Mouse (Mus musculus) CH12.LX (cell line): Measurements from ENCODE around the gene Trappc3. TPM values are rescaled to one million over a fixed set of nuclear protein-coding genes. Genes with fewer than 3 reads are reported as not detected.

Experiments
- DNase-seq: peaks from one replicate; pipeline ENCODE4 v3.0.0-alpha.2; 2013; ENCODE audit errors: extremely low read depth
- H3K27ac ChIP-seq: 2 replicates; pipeline ENCODE4 v1.5.1; 2012; ENCODE audit warnings: low read depth, mild to moderate bottlenecking, control low read depth, moderate library complexity; ENCODE audit not compliant: insufficient read depth
- H3K27me3 ChIP-seq: replicated peaks from 2 replicates; pipeline ENCODE3; 2012; ENCODE audit warnings: inconsistent platforms
- H3K36me3 ChIP-seq, 2 experiments: replicated peaks in 1 of 2; 2 replicates each; pipeline versions ENCODE3 to v1.6.1; 2012; ENCODE audit warnings: inconsistent platforms in 1 of 2, low read length in 1 of 2, mild to moderate bottlenecking in 1 of 2, mixed read lengths in 1 of 2, moderate library complexity in 1 of 2; ENCODE audit not compliant: control insufficient read depth in 1 of 2, insufficient read depth in 1 of 2
- H3K4me1 ChIP-seq, 2 experiments: 2 replicates each; pipeline ENCODE4 v1.6.1; 2012; ENCODE audit warnings: inconsistent platforms in 1 of 2, moderate library complexity in 1 of 2; ENCODE audit not compliant: insufficient read depth in 2 of 2, control insufficient read depth in 1 of 2
- H3K4me2 ChIP-seq: 2 replicates; pipeline ENCODE4 v1.6.1; 2012; ENCODE audit warnings: low read depth, mild to moderate bottlenecking, control low read depth; ENCODE audit not compliant: poor library complexity, insufficient read depth, severe bottlenecking
- H3K4me3 ChIP-seq, 3 experiments: fragments of 150-350 bp in 1 of 3; sonication (generic) in 1 of 3; replicated peaks in 1 of 3; 2 replicates each; pipeline versions ENCODE3 to v1.5.1; 2011 to 2012; ENCODE audit warnings: low read depth in 2 of 3, low read length in 2 of 3, mild to moderate bottlenecking in 2 of 3, moderate library complexity in 2 of 3, control low read depth in 1 of 3, improper control_type of control experiment in 1 of 3, inconsistent platforms in 1 of 3, mixed read lengths in 1 of 3; ENCODE audit not compliant: poor library complexity in 1 of 3
- H3K79me2 ChIP-seq: replicated peaks from 2 replicates; pipeline ENCODE4 v1.6.1; 2012; ENCODE audit warnings: mild to moderate bottlenecking, moderate library complexity; ENCODE audit not compliant: control insufficient read depth, poor library complexity, insufficient read depth, severe bottlenecking; ENCODE audit errors: extremely low read depth
- H3K9ac ChIP-seq: 2 replicates; pipeline ENCODE4 v1.6.1; 2012; ENCODE audit warnings: low read depth, mild to moderate bottlenecking, control low read depth, moderate library complexity; ENCODE audit not compliant: insufficient read depth
- H3K9me3 ChIP-seq: replicated peaks from 2 replicates; pipeline ENCODE3; 2012; ENCODE audit warnings: low read length, inconsistent platforms, mixed read lengths
- BHLHE40 ChIP-seq: IDR thresholded peaks from 2 replicates; pipeline ENCODE4 v1.6.1; 2011; ENCODE audit warnings: mild to moderate bottlenecking, low read depth, low read length, improper control_type of control experiment
- CHD1 ChIP-seq: IDR thresholded peaks from 2 replicates; pipeline ENCODE4 v1.6.1; 2012; ENCODE audit warnings: low read depth, low read length, improper control_type of control experiment, inconsistent platforms
- CHD2 ChIP-seq: IDR thresholded peaks from 2 replicates; pipeline ENCODE4 v1.6.1; 2011; ENCODE audit warnings: low read length, improper control_type of control experiment
- EP300 ChIP-seq: IDR thresholded peaks from 2 replicates; pipeline ENCODE4 v1.6.1; 2011; ENCODE audit warnings: low read length, improper control_type of control experiment
- ETS1 ChIP-seq: conservative IDR thresholded peaks from 2 replicates; pipeline ENCODE4 v1.6.1; 2012; ENCODE audit warnings: low read depth, mild to moderate bottlenecking, inconsistent platforms, low read length, improper control_type of control experiment, moderate library complexity
- IRF4 ChIP-seq: IDR thresholded peaks from 2 replicates; pipeline ENCODE4 v1.6.1; 2014; ENCODE audit warnings: low read depth, mild to moderate bottlenecking, inconsistent platforms, low read length, improper control_type of control experiment
- JUND ChIP-seq: conservative IDR thresholded peaks from 2 replicates; pipeline ENCODE4 v1.6.1; 2011; ENCODE audit warnings: low read depth, low read length, improper control_type of control experiment
- MAX ChIP-seq: IDR thresholded peaks from 2 replicates; pipeline ENCODE4 v1.6.1; 2011; ENCODE audit warnings: low read length, improper control_type of control experiment
- MAZ ChIP-seq: IDR thresholded peaks from 2 replicates; pipeline ENCODE4 v1.6.1; 2012; ENCODE audit warnings: low read depth, mild to moderate bottlenecking, inconsistent platforms, low read length, improper control_type of control experiment, moderate library complexity
- MEF2A ChIP-seq: IDR thresholded peaks from 2 replicates; pipeline ENCODE4 v1.6.1; 2014; ENCODE audit warnings: low read depth, mild to moderate bottlenecking, inconsistent platforms, low read length, improper control_type of control experiment, borderline replicate concordance
- MXI1 ChIP-seq: IDR thresholded peaks from 2 replicates; pipeline ENCODE4 v1.6.1; 2011; ENCODE audit warnings: mild to moderate bottlenecking, low read depth, low read length, improper control_type of control experiment
- NRF1 ChIP-seq: IDR thresholded peaks from 2 replicates; pipeline ENCODE4 v1.6.1; 2014; ENCODE audit warnings: low read depth, mild to moderate bottlenecking, inconsistent platforms, low read length, improper control_type of control experiment, moderate library complexity
- POLR2A ChIP-seq: IDR thresholded peaks from 2 replicates; pipeline ENCODE4 v1.6.1; 2011; ENCODE audit warnings: low read depth, mild to moderate bottlenecking, improper control_type of control experiment, low read length
- POLR2AphosphoS2 ChIP-seq: IDR thresholded peaks from 2 replicates; pipeline ENCODE4 v1.6.1; 2011; ENCODE audit warnings: low read depth, low read length, improper control_type of control experiment
- SIN3A ChIP-seq: IDR thresholded peaks from 2 replicates; pipeline ENCODE4 v1.6.1; 2012; ENCODE audit warnings: low read length, improper control_type of control experiment, inconsistent platforms
- SMC3 ChIP-seq: IDR thresholded peaks from 2 replicates; pipeline ENCODE4 v1.6.1; 2011; ENCODE audit warnings: low read depth, low read length, improper control_type of control experiment
- TBP ChIP-seq: conservative IDR thresholded peaks from 2 replicates; pipeline ENCODE4 v1.6.1; 2011; ENCODE audit warnings: low read depth, low read length, improper control_type of control experiment
- TCF12 ChIP-seq: IDR thresholded peaks from 2 replicates; pipeline ENCODE4 v1.6.1; 2014; ENCODE audit warnings: low read depth, mild to moderate bottlenecking, inconsistent platforms, low read length, improper control_type of control experiment
- USF1 ChIP-seq: IDR thresholded peaks from 2 replicates; pipeline ENCODE4 v1.6.1; 2014; ENCODE audit warnings: low read depth, mild to moderate bottlenecking, inconsistent platforms, low read length, improper control_type of control experiment
- ZKSCAN1 ChIP-seq: IDR thresholded peaks from 2 replicates; pipeline ENCODE4 v1.6.1; 2012; ENCODE audit warnings: low read depth, inconsistent platforms, low read length, improper control_type of control experiment, borderline replicate concordance
- ZMIZ1 ChIP-seq: IDR thresholded peaks from 2 replicates; pipeline ENCODE4 v1.6.1; 2012; ENCODE audit warnings: low read depth, mild to moderate bottlenecking, inconsistent platforms, low read length, improper control_type of control experiment
- dilution Hi-C: fragments of 300-500 bp; cut with MboI; formaldehyde crosslinking; loops from 2 replicates; pipeline ENCODE4 v1.14.3; 2020; ENCODE audit warnings: low sequenced_read_pairs; ENCODE audit not compliant: extremely low pct_unique_long_range_greater_than_20kb, extremely low pct_ligation_motif_present
- in situ Hi-C: fragments of 300-500 bp; cut with MboI; formaldehyde crosslinking; loops from 3 replicates; pipeline ENCODE4 v1.14.3; 2019; ENCODE audit warnings: low sequenced_read_pairs, low pct_ligation_motif_present, low pct_unique_long_range_greater_than_20kb, mixed read lengths
- polyA plus RNA-seq: library from polyadenylated mRNA; unstranded; fragments of >175 nt; gene quantifications from 2 replicates; pipeline ENCODE4 v1.2.1, GENCODE M21; 2012; ENCODE audit warnings: low read depth; ENCODE audit not compliant: insufficient read length
- total RNA-seq, 2 experiments: library from RNA; depleted of rRNA; stranded (reverse); fragments of 300-350 nt in 1 of 2; fragments of >200 nt in 1 of 2; gene quantifications; 2 replicates each; pipeline ENCODE4 v1.2.3; 2012 to 2014

The Trappc3 gene
- total and polyA plus RNA-seq, 3 experiments, result 72.7 to 94.8 (median 74.1) TPM

GRCm38 (mm10) chr4:126259523-126260160, 2.5 kb upstream of the Trappc3 start (continued):
- TF ChIP-seq MAZ (peak; percentile 92), JUND (no peak), ZKSCAN1 (no peak), EP300 (peak; percentile 66), USF1 (no peak), ZMIZ1 (no peak; the same call in none of the 2 replicates)
- TF ChIP-seq, all 38 proteins: peak for 22

GRCm38 (mm10) chr4:126260520-126261201, 1.5 kb upstream of the Trappc3 start:
- TF ChIP-seq ETS1 (peak; percentile 75), TBP (0 out of 2 replicates have a peak, but pooled peaks have one; percentile 55), MEF2A (0 out of 2 replicates have a peak, but pooled peaks have one; percentile 24), MXI1 (peak; percentile 57; the same call in 1 of the 2 replicates), MAZ (peak; percentile 46; the same call in 1 of the 2 replicates), JUND (no peak), IRF4 (peak; percentile 42; the same call in 1 of the 2 replicates), TCF12 (peak; percentile 69; the same call in 1 of the 2 replicates), BHLHE40 (peak; percentile 64), POLR2A (peak; percentile 56), CHD2 (0 out of 2 replicates have a peak, but pooled peaks have one; percentile 35), SIN3A (peak; percentile 70), EP300 (no peak), MAX (no peak; the same call in 1 of the 2 replicates), NRF1 (0 out of 2 replicates have a peak, but pooled peaks have one; percentile 25), SMC3 (peak; percentile 7; the same call in 1 of the 2 replicates), POLR2AphosphoS2 (no peak), CHD1 (0 out of 2 replicates have a peak, but pooled peaks have one; percentile 22)
- TF ChIP-seq, all 38 proteins: peak for 14
- DNase-seq, result peak; percentile 86
- dilution Hi-C loops, result no loop called here
- Histone ChIP-seq H3K9ac (peak overlapping the region; percentile 55), H3K27ac (peak overlapping the region; percentile 76), H3K9me3 (no peaks in the 10 kb centered on the region), H3K4me3 (peak overlapping the region in 2 of 3 experiments; percentile 25 to 26), H3K36me3 (peaks cover 0 to 22% of the 10 kb centered on the region in 2 experiments), H3K4me2 (peak overlapping the region; percentile 98), H3K4me1 (peaks cover 23 to 43% of the 10 kb centered on the region in 2 experiments), H3K79me2 (peaks cover 7% of the 10 kb centered on the region), H3K27me3 (no peaks in the 10 kb centered on the region)
- in situ Hi-C loops, result loop anchor here (5.0 kb wide), 1 partner anchor 33 kb away; no protein-coding TSS in a partner anchor
